Mouse (Mus musculus): Measurements from ENCODE around the gene Ccdc93. TPM values are rescaled to one million over a fixed set of nuclear protein-coding genes. Genes with fewer than 3 reads are reported as not detected.

Gene Ccdc93
- total RNA-seq, 4 experiments from 2014 or later: 24.2 to 38.3 (median 30.3) TPM

DNA sequence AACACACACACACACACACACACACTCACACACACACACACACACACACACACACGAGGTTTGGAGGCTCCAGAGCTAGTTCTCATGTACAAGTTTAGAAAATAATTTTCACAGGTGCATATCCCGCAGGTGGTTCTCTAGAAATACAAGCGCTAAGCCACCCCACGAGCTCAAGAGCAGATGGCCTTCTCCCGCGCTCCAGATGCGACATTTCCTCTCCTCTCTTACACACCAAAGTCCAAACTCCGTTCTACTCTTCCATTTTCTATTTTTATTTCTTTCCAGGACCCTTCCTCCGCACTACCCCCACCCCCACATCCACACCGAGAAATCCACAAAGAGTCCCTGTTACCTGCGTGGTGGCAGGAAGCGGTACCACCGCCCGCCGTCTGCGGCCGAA lies 96.2 kb downstream of the Ccdc93 start:
- no peak for DNase-seq

DNA sequence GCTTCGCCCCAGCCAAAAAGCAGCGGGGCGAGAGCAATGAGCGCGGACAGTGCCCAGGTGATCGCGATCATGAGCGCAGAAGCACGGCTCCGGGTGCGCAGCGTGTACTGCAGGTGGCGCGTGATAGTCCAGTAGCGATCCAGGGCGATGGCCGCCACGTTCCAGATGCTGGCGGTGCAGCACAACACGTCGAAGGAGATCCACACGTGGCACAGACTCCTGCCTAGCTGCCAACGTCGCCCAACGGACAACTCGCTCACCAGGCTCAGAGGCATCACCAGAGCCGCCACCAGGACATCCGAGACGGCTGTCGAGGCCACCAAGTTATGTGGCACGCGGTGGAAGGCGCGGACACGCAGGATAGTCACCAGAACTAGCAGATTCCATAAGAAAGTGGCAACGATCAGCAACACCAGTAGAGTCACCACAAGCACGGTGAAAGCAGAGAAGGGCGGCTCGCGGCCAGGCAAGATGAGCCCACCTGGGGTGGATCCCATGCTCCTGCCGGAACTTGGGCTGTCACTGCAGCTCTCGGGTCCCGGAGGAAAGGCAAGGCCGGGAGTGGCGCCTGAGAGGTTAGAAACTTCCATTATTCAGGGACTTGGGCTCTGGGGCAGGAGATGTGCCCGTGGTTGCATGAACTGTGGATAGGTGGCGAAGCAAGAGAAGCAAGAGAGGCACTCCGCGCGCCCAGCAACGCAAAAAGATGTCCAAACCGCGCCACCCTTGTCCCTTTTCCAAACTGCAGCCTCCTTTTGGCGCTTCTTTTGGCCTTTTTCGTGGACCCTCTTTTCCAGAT lies 97.0 kb downstream of the Ccdc93 start:
- DNase-seq: no peak

- DNase-seq: no peak
These were observed 97.5 kb downstream of the Ccdc93 start, which contains the start of gene Htr5b for GRCm38 (mm10) chr1:121528399-121528720. Htr5b (minus strand) TSS chr1:121528465.

GRCm38 (mm10) chr1:121529286-121529685 lies 98.4 kb downstream of the Ccdc93 start:
- no peak for DNase-seq

DNA sequence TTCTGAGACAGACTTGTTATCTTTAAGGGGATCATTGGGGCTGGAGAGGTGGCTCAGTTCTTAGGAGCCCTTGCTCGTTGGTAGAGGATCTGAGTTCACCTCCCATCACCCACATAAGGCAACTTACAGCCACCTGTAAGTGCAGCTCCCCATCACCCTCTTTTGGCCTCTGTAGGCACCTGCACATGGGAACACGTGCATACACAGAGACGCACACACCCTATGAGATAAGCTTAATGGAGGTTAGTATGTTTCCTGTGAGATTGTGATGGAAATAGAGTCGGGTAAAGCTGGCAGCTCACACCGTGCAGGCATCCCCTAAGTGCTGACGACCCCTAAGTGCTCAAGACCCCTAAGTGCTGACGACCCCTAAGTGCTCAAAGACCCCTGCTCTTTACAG lies 100.6 kb downstream of the Ccdc93 start:
- no peak for DNase-seq

- DNase-seq: no peak
These were observed 109.5 kb downstream of the Ccdc93 start for GRCm38 (mm10) chr1:121540361-121540760.

GRCm38 (mm10) chr1:121546844-121547243 lies 116.0 kb downstream of the Ccdc93 start:
- no peak for DNase-seq

GRCm38 (mm10) chr1:121548667-121549066 lies 117.8 kb downstream of the Ccdc93 start:
- DNase-seq: no peak

DNA sequence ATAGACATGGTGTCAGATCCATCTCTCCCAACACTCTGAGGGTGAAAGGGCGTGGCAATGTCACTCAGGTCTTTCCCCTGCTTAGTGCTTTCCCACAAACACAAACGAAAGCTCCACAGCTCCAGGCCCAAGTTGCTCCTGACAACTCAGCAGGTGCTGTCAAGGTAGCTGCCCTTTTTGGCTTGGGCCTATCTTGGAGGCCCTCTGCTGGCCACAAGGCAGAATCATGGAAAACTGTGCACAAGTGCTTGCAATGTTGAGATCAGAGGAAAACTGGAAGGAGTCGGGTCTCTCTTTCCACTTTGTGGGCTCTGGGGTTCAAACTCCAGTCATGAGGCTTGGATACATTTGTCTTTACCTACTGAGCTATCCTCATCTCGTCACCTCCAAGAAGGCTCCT lies 118.6 kb downstream of the Ccdc93 start:
- no peak for DNase-seq

DNA sequence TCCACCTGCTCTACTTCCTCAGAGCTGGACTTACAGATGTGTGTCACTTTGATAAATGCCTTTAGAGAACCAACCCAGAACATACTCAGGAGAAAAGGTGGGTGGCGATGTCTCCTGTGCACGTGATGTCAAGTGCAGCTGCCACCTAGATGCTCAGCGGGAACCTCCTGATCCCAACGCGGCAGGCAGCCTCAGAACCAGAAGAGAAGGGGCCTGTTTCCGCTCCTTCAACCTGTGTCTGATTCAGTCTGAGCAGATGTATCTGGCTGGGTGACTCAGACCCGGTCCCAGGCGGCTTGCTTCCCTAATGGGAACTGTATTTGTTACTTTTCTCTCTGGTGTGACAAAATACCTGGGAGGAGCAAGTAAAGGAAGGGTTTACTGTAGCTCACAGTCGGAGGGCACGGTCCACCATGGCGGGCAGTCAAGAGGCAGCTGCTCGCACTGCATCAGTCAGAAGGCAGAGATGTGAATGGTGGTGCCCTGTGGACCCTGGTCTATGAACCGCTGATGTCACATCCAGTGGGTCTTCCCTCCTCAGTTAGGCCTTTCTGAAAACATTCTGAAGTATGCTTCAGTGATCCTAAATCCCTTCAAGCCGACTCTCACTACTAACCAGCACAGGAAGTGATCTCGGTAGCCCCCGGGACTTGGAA lies 120.1 kb downstream of the Ccdc93 start:
- no peak for DNase-seq

- no peak for DNase-seq
These were observed 120.6 kb downstream of the Ccdc93 start for GRCm38 (mm10) chr1:121551457-121551835.

Other genes starting within 250 kb of the Ccdc93 start
- gene Insig2, start 98.5 kb upstream of the Ccdc93 start, total RNA-seq (2022): 10 to 100 TPM; 51.3 to 66.0 (median 56.9) TPM
- not detected for gene Htr5b, start 97.4 kb downstream of the Ccdc93 start, total RNA-seq (2022)
- 10 to 100 TPM; 43.5 to 51.2 (median 47.0) TPM for gene Ddx18, start 136.9 kb downstream of the Ccdc93 start, total RNA-seq (2022)